Mouse (Mus musculus): Measurements from ENCODE around the gene Rere. TPM values are rescaled to one million over a fixed set of nuclear protein-coding genes. Genes with fewer than 3 reads are reported as not detected.
"Not testable (repeated sequence)": the region's sequence is repeated elsewhere in the genome, so short reads cannot be mapped to it uniquely, and the experiment has no call there.

The Rere gene
- polyA plus RNA-seq, 1 experiment from 2014 or later, result 24.5 TPM

- Histone ChIP-seq H3K4me1 (peaks cover 14% of the 10 kb centered on the region), H3K36me3 (peaks cover 59% of the 10 kb centered on the region)
- DNase-seq (ENCODE audit: low spot score); H3K9me3 ChIP-seq (replicated peaks); H3K27ac ChIP-seq (replicated peaks); H3K4me3 ChIP-seq; H3K27me3 ChIP-seq (ENCODE audit: low read depth, poor library complexity, severe bottlenecking): not testable (repeated sequence)
- 90% methylated on average over 5 of the region's 5 CpGs for WGBS
These were observed 201.6 kb downstream of the Rere start for GRCm38 (mm10) chr4:150483081-150483480.

DNA sequence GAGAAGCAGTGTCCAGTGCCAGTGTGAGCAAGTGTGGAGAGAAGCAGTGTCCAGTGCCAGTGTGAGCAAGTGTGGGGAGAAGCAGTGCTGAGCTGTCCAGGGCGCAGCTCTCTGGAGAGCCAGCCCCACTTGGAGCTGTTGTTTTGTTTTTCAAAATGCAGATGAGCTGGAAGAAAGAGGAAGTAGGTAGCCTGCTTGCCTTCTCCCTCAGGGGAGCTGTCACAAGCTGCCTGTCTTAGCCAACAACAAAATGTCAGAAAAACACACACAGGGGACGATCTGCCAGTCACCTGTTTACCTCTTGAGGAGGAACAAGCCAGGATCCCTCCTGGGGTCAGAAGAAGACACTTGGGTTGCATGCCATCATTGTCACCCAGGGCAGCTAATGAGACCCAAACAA, 204.7 kb downstream of the Rere start:
- WGBS, result 60% methylated on average over 2 of the region's 2 CpGs
- H3K36me3 ChIP-seq, result peaks cover 32% of the 10 kb centered on the region
- H3K27me3 ChIP-seq (ENCODE audit: low read depth, poor library complexity, severe bottlenecking), result no peaks in the 10 kb centered on the region
- no peak overlapping the region for H3K27ac ChIP-seq (replicated peaks)
- DNase-seq (ENCODE audit: low spot score), result no peak
- H3K9me3 ChIP-seq (replicated peaks), result no peaks in the 10 kb centered on the region
- H3K4me1 ChIP-seq, result peaks cover 23% of the 10 kb centered on the region
- H3K4me3 ChIP-seq, result no peak overlapping the region

- Histone ChIP-seq H3K27ac (replicated peaks) (no peak overlapping the region), H3K9me3 (replicated peaks) (no peaks in the 10 kb centered on the region), H3K4me1 (peaks cover 23% of the 10 kb centered on the region), H3K27me3 (ENCODE audit: low read depth, poor library complexity, severe bottlenecking) (no peaks in the 10 kb centered on the region), H3K36me3 (peaks cover 23% of the 10 kb centered on the region), H3K4me3 (no peak overlapping the region)
- 87% methylated on average over 5 of the region's 5 CpGs for WGBS
- DNase-seq (ENCODE audit: low spot score), result no peak
These were observed 205.7 kb downstream of the Rere start for GRCm38 (mm10) chr4:150487109-150487508.

DNA sequence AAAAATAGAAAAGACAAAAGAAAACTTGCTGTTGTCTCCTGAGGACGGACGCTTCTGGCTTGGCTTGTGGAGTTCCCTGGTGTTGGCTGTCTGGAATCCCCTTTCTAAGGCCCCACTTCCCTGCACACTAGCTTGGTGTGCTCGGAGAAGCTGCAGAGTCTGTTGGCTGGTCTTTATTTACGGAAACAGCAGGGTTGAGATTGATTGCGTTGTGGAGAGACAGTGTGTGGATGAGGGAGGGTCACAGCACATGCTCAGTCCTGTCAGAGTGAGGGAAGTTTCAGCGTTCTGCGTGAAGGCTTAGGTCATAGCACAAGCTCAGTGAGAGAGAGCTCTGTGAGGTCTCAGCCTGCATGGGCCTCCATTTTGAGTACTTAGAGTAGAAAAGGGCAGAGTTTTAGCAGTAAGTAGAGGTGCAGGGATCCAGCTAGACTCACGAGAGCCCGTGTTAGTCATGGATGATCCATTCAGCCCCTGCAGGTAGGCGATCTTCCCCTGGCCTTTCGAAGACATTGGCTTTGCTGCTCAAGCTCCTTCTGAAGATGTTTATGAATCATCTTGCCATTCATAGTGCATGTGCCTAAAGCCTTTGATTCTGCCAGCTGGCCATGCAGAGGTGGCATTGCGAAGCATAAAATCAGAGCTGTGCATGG, 206.8 kb downstream of the Rere start:
- H3K27ac ChIP-seq (replicated peaks), result peak overlapping the region; percentile 64
- peak overlapping the region; percentile 38 for H3K4me3 ChIP-seq
- DNase-seq (ENCODE audit: low spot score), result peak; percentile 59
- 39% methylated on average over 12 of the region's 12 CpGs for WGBS
- no peaks in the 10 kb centered on the region for H3K27me3 ChIP-seq (ENCODE audit: low read depth, poor library complexity, severe bottlenecking)
- no peaks in the 10 kb centered on the region for H3K9me3 ChIP-seq (replicated peaks)
- peaks cover 12% of the 10 kb centered on the region for H3K36me3 ChIP-seq
- H3K4me1 ChIP-seq, result peaks cover 23% of the 10 kb centered on the region

DNA sequence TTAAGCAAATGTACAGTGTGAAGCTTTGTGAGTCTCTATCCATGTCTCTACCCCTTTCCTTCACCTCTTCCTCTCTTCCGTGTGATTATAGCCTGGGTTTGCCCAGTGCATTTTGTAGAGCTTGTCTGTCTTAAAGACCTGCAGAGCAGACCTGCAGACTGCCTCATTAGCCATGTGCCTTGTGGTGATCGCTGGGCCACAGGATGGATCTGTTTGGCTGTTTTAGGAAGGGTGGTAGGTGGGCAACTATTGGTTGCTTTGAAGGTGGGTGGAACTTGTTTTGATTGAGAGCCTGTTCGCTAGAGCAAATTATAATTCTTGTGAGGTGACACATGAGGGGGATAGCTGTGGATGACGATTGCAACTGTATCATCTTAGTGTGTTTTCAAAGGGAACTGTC, 207.3 kb downstream of the Rere start:
- Histone ChIP-seq H3K27me3 (ENCODE audit: low read depth, poor library complexity, severe bottlenecking) (no peaks in the 10 kb centered on the region), H3K4me3 (no peak overlapping the region), H3K9me3 (replicated peaks) (no peaks in the 10 kb centered on the region), H3K36me3 (peaks cover 8% of the 10 kb centered on the region), H3K4me1 (peaks cover 23% of the 10 kb centered on the region), H3K27ac (replicated peaks) (no peak overlapping the region)
- no peak for DNase-seq (ENCODE audit: low spot score)
- 91% methylated on average over 4 of the region's 4 CpGs for WGBS

GRCm38 (mm10) chr4:150490050-150490449, 208.6 kb downstream of the Rere start:
- Histone ChIP-seq H3K27ac (replicated peaks) (no peak overlapping the region), H3K4me1 (peaks cover 29% of the 10 kb centered on the region), H3K27me3 (ENCODE audit: low read depth, poor library complexity, severe bottlenecking) (no peaks in the 10 kb centered on the region), H3K4me3 (no peak overlapping the region), H3K36me3 (0 out of 2 replicates have a peak, but pooled peaks cover 4% of the 10 kb centered on the region), H3K9me3 (replicated peaks) (no peaks in the 10 kb centered on the region)
- DNase-seq (ENCODE audit: low spot score), result no peak
- WGBS, result 94% methylated on average over 6 of the region's 6 CpGs

DNA sequence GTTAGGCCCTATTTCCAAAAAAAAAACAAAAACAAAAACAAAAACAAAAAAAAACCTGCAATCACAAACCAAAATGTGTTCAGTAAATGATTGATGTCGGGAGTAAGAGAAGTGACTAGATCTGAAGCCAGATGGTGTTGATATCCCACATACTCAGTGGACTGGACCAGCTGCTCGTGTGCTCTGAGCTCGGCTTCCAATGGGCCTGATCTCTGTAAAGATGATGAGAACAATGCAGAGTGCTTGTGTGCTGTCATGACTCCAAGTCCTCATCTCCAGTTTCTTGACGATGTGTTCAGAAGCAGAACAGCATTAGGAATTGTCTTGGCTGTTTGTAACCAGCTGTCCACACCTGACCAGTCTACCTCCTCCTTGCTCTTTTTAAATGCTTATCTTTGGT, 210.3 kb downstream of the Rere start:
- H3K36me3 ChIP-seq, result no peaks in the 10 kb centered on the region
- H3K4me1 ChIP-seq, result peaks cover 33% of the 10 kb centered on the region
- H3K27me3 ChIP-seq (ENCODE audit: low read depth, poor library complexity, severe bottlenecking), result no peaks in the 10 kb centered on the region
- no peak for DNase-seq (ENCODE audit: low spot score)
- H3K27ac ChIP-seq (replicated peaks), result no peak overlapping the region
- no peaks in the 10 kb centered on the region for H3K9me3 ChIP-seq (replicated peaks)
- no peak overlapping the region for H3K4me3 ChIP-seq
- WGBS, result 92% methylated on average over 4 of the region's 4 CpGs

- no peak for DNase-seq (ENCODE audit: low spot score)
- WGBS, result 92% methylated on average over 7 of the region's 7 CpGs
- no peaks in the 10 kb centered on the region for H3K27me3 ChIP-seq (ENCODE audit: low read depth, poor library complexity, severe bottlenecking)
- peaks cover 19% of the 10 kb centered on the region for H3K4me1 ChIP-seq
- no peak overlapping the region for H3K27ac ChIP-seq (replicated peaks)
- H3K4me3 ChIP-seq, result no peak overlapping the region
- no peaks in the 10 kb centered on the region for H3K36me3 ChIP-seq
- H3K9me3 ChIP-seq (replicated peaks), result no peaks in the 10 kb centered on the region
These were observed 212.0 kb downstream of the Rere start for GRCm38 (mm10) chr4:150493258-150493937.

DNA sequence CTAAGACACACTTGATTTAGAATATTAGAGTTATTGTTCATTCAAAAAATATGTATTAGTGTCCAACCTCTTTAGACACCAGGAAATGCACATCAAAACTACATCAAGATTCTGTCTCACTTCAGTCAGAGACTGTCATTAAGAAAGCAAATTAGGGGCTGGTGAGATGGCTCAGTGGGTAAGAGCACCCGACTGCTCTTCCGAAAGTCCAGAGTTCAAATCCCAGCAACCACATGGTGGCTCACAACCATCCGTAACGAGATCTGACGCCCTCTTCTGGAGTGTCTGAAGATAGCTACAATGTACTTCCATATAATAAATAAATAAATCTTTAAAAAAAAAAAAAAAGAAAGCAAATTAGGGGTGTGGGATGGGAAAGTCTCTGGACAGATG, 212.5 kb downstream of the Rere start:
- H3K27ac ChIP-seq (replicated peaks); H3K27me3 ChIP-seq (ENCODE audit: low read depth, poor library complexity, severe bottlenecking); H3K9me3 ChIP-seq (replicated peaks); DNase-seq (ENCODE audit: low spot score); H3K4me3 ChIP-seq; H3K36me3 ChIP-seq: not testable (repeated sequence)
- 97% methylated on average over 5 of the region's 5 CpGs for WGBS
- H3K4me1 ChIP-seq, result peaks cover 13% of the 10 kb centered on the region

DNA sequence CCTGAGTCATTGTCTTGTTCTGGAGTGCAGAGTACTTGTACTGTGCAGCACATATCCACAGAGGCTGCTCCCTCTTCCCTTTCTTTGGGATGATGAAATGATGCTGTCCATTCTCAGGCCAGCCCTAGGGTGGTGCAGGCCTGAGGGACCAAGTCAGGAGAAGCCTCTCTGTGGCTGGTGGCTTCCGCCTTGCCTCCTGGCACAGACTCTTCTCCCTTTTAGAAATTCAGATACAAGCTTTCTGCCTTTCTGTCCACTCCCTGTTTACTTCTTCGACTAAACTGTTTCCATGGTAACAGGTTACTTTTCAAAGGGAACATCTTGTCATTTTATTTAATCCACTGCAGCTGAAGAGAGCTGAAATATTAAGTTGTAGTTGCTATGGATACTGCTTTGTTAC, 214.1 kb downstream of the Rere start:
- Histone ChIP-seq H3K4me3 (no peak overlapping the region), H3K27me3 (ENCODE audit: low read depth, poor library complexity, severe bottlenecking) (no peaks in the 10 kb centered on the region), H3K4me1 (peaks cover 13% of the 10 kb centered on the region), H3K36me3 (peaks cover 13% of the 10 kb centered on the region), H3K27ac (replicated peaks) (no peak overlapping the region), H3K9me3 (replicated peaks) (no peaks in the 10 kb centered on the region)
- WGBS, result 69% methylated on average over 2 of the region's 2 CpGs
- DNase-seq (ENCODE audit: low spot score), result no peak

- WGBS, result 92% methylated on average over 11 of the region's 11 CpGs
- H3K27ac ChIP-seq (replicated peaks), result no peak overlapping the region
- no peaks in the 10 kb centered on the region for H3K9me3 ChIP-seq (replicated peaks)
- no peaks in the 10 kb centered on the region for H3K4me1 ChIP-seq
- no peak for DNase-seq (ENCODE audit: low spot score)
- no peaks in the 10 kb centered on the region for H3K27me3 ChIP-seq (ENCODE audit: low read depth, poor library complexity, severe bottlenecking)
- H3K4me3 ChIP-seq, result no peak overlapping the region
- H3K36me3 ChIP-seq, result peaks cover 71% of the 10 kb centered on the region
These were observed 223.0 kb downstream of the Rere start for GRCm38 (mm10) chr4:150504304-150505021.

- WGBS, result 89% methylated on average over 3 of the region's 3 CpGs
- H3K27me3 ChIP-seq (ENCODE audit: low read depth, poor library complexity, severe bottlenecking), result no peaks in the 10 kb centered on the region
- no peaks in the 10 kb centered on the region for H3K4me1 ChIP-seq
- DNase-seq (ENCODE audit: low spot score), result no peak
- H3K27ac ChIP-seq (replicated peaks), result no peak overlapping the region
- peaks cover 70% of the 10 kb centered on the region for H3K36me3 ChIP-seq
- no peaks in the 10 kb centered on the region for H3K9me3 ChIP-seq (replicated peaks)
- no peak overlapping the region for H3K4me3 ChIP-seq
These were observed 227.7 kb downstream of the Rere start for GRCm38 (mm10) chr4:150509026-150509712.

Data from midbrain, embryonic 10.5 days (tissue).